8 mouse cellular contexts compared by ENCODE assay signal in genomic region chr1:184266051-184266450, GRCm38 (mm10).
DNase-seq lines count a peak whose midpoint lies in the region; ATAC-seq and TF ChIP-seq lines count a peak whose summit lies in the region.

No protein-coding gene starts in this region.

- intact Hi-C loops in left cerebral cortex, postnatal 14 days (cut with DNase I) = loop anchor here (1.0 kb wide), 1 partner anchor 472 kb away; no protein-coding TSS in a partner anchor

- no peaks in the 10 kb centered on the region for H3K9me3 ChIP-seq in kidney, embryonic 15.5 days (replicated peaks)
- no peaks in the 10 kb centered on the region for H3K9me3 ChIP-seq in forebrain, embryonic 12.5 days
- H3K9me3 ChIP-seq in midbrain, embryonic 16.5 days (replicated peaks; ENCODE audit: control insufficient read depth, low read length, poor library complexity, severe bottlenecking) = no peaks in the 10 kb centered on the region
- no peaks in the 10 kb centered on the region for H3K9me3 ChIP-seq in stomach, postnatal 0 days (ENCODE audit: control insufficient read depth, low read length)

- no peak overlapping the region for H3K27ac ChIP-seq in kidney, embryonic 15.5 days
- H3K27ac ChIP-seq in forebrain, embryonic 12.5 days = no peak overlapping the region
- H3K27ac ChIP-seq in midbrain, embryonic 16.5 days (ENCODE audit: low read length) = no peak overlapping the region
- no peak overlapping the region for H3K27ac ChIP-seq in stomach, postnatal 0 days (replicated peaks)

- no peaks in the 10 kb centered on the region for H3K4me1 ChIP-seq in kidney, embryonic 15.5 days
- H3K4me1 ChIP-seq in forebrain, embryonic 12.5 days = no peaks in the 10 kb centered on the region
- no peaks in the 10 kb centered on the region for H3K4me1 ChIP-seq in midbrain, embryonic 16.5 days (ENCODE audit: control insufficient read depth, insufficient read depth, low read length)
- H3K4me1 ChIP-seq in stomach, postnatal 0 days (replicated peaks; ENCODE audit: control insufficient read depth, insufficient read depth) = no peaks in the 10 kb centered on the region

- no peak for ATAC-seq in kidney, embryonic 15.5 days (replicated peaks; ENCODE audit: low FRiP score)
- peak; percentile 49; the same call in 1 of the 2 replicates for ATAC-seq in forebrain, embryonic 12.5 days (ENCODE audit: low FRiP score)
- ATAC-seq in midbrain, embryonic 16.5 days = 0 out of 2 replicates have a peak, but pooled peaks have one; percentile 21
- ATAC-seq in stomach, postnatal 0 days (ENCODE audit: low FRiP score, low TSS enrichment) = peak; percentile 69; the same call in 1 of the 2 replicates

- H3K4me2 ChIP-seq in kidney, embryonic 15.5 days = no peak overlapping the region
- no peak overlapping the region for H3K4me2 ChIP-seq in forebrain, embryonic 12.5 days
- H3K4me2 ChIP-seq in midbrain, embryonic 16.5 days (ENCODE audit: low read length) = no peak overlapping the region
- no peak overlapping the region for H3K4me2 ChIP-seq in stomach, postnatal 0 days (replicated peaks; ENCODE audit: low read depth)

- TF ChIP-seq EP300 in stomach, postnatal 0 days (optimal IDR thresholded peaks at IDR 0.05) = no peak

- peaks cover 40% of the 10 kb centered on the region for H3K27me3 ChIP-seq in kidney, embryonic 15.5 days
- H3K27me3 ChIP-seq in forebrain, embryonic 12.5 days = no peaks in the 10 kb centered on the region
- H3K27me3 ChIP-seq in midbrain, embryonic 16.5 days (ENCODE audit: control insufficient read depth, insufficient read depth, low read depth, low read length) = peaks cover 3% of the 10 kb centered on the region; the same call in 1 of the 2 replicates
- no peaks in the 10 kb centered on the region for H3K27me3 ChIP-seq in stomach, postnatal 0 days (ENCODE audit: control insufficient read depth, insufficient read depth, low read length)

- peak; percentile 99 for TF ChIP-seq CTCF in stomach, postnatal 0 days (IDR thresholded peaks at IDR 0.05; ENCODE audit: low read depth)

- DNase-seq in kidney, adult 11 months = peak; percentile 27
- DNase-seq in brain, embryonic 18.5 days (ENCODE audit: low read depth, low spot score) = peak; percentile 24
- peak; percentile 73 for DNase-seq in hindlimb bud, embryonic 11.5 days (ENCODE audit: extremely low spot score, low read depth, low spot score)
- peak; percentile 59 to 67 for DNase-seq in left cerebral cortex, postnatal 14 days (ENCODE audit: low spot score in 2 of 2)
- peak; percentile 56 for DNase-seq in stomach, postnatal 0 days (ENCODE audit: low spot score)

- 11% methylated on average over 8 of the region's 8 CpGs for WGBS in kidney, embryonic 15.5 days
- 17% methylated on average over 8 of the region's 8 CpGs for WGBS in forebrain, embryonic 12.5 days
- WGBS in midbrain, embryonic 16.5 days = 13% methylated on average over 8 of the region's 8 CpGs
- WGBS in stomach, postnatal 0 days = 9% methylated on average over 8 of the region's 8 CpGs

- no peak overlapping the region for H3K9ac ChIP-seq in kidney, embryonic 15.5 days
- no peak overlapping the region for H3K9ac ChIP-seq in forebrain, embryonic 12.5 days
- H3K9ac ChIP-seq in midbrain, embryonic 16.5 days (ENCODE audit: low read depth, low read length) = no peak overlapping the region
- no peak overlapping the region for H3K9ac ChIP-seq in stomach, postnatal 0 days (ENCODE audit: low read length)

- H3K36me3 ChIP-seq in kidney, embryonic 15.5 days = no peaks in the 10 kb centered on the region
- no peaks in the 10 kb centered on the region for H3K36me3 ChIP-seq in forebrain, embryonic 12.5 days (replicated peaks)
- no peaks in the 10 kb centered on the region for H3K36me3 ChIP-seq in midbrain, embryonic 16.5 days (ENCODE audit: control insufficient read depth, insufficient read depth, low read length)
- H3K36me3 ChIP-seq in stomach, postnatal 0 days (ENCODE audit: control insufficient read depth, insufficient read depth, low read length) = no peaks in the 10 kb centered on the region

- H3K4me3 ChIP-seq in kidney, embryonic 15.5 days (replicated peaks) = no peak overlapping the region
- H3K4me3 ChIP-seq in forebrain, embryonic 12.5 days (replicated peaks) = no peak overlapping the region
- no peak overlapping the region for H3K4me3 ChIP-seq in midbrain, embryonic 16.5 days (ENCODE audit: low read depth, low read length)
- H3K4me3 ChIP-seq in stomach, postnatal 0 days (ENCODE audit: low read depth, low read length) = no peak overlapping the region
